Mouse (Mus musculus) thymus, postnatal 0 days (tissue): ENCODE results near the gene C1qa. TPM values are rescaled to one million over a fixed set of nuclear protein-coding genes. Genes with fewer than 3 reads are reported as not detected.
A peak's percentile ranks its signal among the peaks of the same experiment; 100 is the strongest.

Source experiments
- DNase-seq: peaks from one replicate; pipeline ENCODE4 v3.0.0-alpha.2; 2015; ENCODE audit warnings: low spot score
- polyA plus RNA-seq: library from polyadenylated mRNA; unstranded; fragments of >200 nt; fragmentation: Nextera tagmentation; extraction: Ambion mirVana; gene quantifications from 2 replicates; pipeline ENCODE4 v1.2.1, GENCODE M21; 2015

The C1qa gene
- polyA plus RNA-seq: 98.7 and 110 TPM in 2 replicates

DNA sequence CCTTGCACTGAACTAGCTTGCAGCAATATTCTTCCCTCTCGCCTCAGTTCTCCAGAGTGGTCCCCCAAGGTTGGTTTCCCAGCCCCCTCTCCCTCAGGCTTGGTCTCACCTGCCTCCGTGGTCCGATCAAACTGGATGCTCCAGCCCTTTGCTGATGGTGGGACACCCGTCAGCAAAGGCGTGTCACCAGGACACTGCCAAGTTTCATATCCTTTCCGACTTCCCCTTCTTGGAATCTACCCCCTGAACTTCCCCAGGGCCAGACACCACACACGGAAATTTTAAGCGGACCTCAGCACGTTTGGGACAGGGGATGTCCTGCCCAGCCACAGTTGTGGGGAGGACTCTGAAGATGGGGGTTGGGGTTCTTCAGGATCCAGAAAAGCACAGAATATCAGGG, at the start of gene C1qa:
TSS of gene C1qa (minus strand) at position 167 of the 400 bp plus-strand sequence.
- no peak for DNase-seq

DNA sequence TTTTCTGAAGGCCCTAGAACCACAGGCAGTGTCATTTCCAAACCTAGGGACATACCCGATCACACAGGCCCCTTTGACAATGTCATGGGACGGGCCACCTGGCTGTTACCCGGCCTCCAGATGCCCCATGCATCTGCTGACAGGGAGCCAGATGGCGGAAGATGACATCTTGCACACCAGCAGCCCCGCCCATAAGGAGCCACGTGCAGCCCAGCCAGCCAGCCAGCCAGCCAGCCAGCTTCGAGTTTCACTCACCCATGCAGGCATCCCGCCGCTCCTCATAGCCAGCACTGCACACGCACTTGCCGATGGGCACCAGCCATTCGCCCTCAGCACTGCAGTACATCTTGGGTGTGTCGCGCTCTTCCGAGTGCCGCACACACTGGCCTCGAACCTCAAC, 46.8 kb upstream of the C1qa start:
- no peak for DNase-seq

DNA sequence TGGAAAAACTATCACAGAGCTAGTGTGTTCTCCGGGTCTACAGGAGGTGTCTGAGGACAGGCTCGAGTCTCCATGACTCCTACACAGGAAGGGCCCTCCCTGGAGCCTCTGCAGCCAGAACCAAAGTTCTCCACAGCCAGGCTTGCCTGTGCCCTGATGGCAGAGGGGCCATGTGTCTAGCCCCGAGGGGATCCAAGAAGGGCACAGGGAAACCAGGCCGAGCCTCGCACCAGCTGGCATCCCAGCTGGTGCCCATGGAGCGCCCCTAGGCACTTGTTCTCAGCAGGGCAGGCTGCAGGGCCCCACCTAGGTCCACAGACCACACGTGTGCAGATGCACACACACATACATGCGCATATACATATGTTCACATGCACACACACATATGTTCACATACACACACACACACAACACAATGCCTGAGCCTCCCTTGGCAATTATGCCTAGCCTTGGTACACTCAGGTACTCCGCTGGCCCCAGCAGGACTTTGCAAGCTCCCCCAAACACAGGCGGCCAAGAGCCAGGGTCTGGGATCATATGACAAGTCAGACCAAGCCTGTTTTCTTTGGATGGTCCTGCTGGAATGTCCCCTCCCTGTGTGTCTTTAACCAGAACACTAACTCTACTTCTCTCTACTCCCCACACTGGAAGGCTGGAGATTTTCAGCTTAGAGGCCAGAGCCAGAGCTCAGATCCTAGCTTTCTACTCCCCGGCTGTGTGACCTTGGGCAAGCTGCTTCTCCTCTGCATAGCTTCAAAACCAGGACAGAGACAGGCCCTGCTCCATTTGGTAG, 46.2 kb upstream of the C1qa start:
- no peak for DNase-seq

DNA sequence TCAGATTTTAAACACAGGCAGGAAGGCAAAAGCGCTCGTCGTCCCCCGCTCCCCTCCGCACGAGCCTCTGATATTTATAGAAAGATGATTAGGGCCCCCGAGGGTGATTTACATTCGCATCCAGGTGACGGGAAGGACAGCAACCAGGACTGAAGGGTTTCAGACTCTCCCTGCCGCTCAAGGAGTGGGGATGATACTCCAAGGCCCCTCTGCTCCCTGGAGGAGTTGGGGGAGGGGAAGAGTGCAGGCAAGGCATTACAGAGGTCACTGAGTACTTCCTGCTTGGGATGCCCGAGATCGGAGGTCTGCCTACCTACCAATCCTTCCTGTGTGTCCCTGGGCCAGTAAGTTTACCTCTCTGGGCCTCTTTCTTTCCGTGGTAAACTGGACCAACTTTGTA, 44.6 kb upstream of the C1qa start:
- no peak for DNase-seq

DNA sequence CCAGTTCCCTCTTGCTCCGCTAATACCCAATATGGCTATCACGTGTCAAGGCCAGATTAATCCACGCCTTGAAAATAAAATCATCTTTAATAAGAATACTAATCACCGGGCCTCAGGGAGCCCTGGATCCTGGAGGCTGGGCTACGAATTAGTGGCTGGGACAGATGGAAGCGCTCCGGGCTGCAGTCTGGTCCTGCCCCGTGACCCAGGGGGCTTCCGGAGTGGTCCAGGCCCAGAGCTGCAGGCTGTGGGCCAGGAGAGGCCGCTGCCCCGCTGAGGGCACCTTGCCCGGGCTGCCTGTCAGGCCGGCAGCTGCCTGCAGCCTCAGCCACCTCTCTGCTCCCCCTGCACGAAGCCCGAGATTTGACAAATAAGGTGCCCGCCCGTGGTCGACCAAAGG, 44.2 kb upstream of the C1qa start:
- no peak for DNase-seq

DNA sequence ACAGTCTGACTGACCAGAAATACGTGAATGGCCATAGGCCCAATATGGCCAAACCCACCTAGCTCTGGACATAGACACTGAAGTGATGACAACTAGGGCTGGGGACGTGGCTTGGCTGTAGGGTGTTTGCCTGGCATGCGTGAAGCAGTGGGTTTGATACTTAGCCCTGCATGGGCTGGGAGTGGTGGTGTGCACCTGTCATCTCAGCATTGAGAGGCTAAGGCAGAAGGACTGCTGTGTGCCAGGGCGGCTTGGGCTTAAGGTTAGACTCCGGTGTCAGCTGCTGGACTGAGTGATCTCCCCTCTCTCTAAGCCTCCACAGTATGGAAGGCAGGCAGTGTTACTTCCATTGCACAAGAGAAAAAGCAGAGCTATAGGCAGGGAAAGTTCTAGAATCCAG, 39.3 kb upstream of the C1qa start:
- no peak for DNase-seq

DNA sequence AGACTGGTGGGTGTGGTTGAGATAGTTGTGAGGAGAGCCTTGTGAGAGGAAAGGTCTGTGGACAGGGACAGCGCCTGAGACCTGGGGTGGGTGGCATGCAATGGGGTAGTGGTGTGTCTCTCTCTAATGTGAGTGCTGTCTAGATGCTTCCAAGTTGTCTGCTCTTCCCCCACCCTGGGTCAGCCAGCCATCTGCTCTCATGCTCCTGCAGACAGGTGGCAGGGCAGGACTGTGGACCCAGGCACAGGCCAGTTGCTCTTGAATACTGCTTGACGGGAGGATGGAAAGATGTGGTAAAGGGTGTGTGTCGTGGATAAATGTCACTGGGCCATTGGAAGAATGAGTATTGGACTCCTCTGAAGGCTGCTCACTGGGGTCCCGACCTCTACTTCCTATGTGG, 38.7 kb upstream of the C1qa start:
- no peak for DNase-seq

DNA sequence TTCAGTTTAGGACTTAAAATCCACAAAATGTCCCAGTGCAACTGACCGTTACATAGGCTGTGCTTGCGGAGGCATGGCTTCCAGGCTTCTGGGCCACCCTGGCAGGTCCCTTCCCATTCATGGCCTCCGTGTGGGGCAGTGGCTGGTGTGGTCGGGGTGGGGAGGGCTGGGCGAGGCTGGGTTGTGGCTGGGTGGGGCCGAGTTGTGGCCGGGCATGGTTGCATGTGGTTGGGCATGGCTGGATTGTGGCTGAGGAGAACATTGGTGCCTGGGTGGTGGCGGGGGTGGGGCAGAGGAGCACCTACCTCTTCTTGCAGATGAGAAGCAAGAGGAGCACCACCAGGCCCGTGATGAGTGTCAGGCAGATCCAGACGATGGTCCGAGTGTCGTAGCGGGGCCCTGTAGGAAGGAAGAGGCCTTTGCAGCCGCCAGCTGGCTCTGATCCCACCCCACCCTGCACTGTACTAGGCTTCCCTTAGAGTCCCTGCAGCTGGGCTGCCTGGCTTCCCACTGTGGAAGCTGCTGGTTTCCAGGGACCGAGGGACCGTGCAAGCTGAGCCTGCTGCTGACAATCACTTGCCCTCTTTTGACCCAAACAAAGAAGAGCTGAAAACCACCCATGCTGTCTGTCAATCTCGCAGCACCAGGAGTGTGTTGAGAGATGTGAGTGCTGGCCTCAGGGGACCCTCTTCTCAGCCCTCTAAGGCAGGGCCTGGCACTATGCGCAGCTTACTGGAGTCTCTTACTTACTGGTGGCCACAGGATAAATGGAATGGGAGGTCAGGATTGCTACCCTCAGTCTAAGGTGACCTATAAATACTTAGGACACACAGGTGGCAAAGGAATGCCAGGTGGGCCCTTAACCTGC, 36.4 kb upstream of the C1qa start:
- DNase-seq: no peak

DNA sequence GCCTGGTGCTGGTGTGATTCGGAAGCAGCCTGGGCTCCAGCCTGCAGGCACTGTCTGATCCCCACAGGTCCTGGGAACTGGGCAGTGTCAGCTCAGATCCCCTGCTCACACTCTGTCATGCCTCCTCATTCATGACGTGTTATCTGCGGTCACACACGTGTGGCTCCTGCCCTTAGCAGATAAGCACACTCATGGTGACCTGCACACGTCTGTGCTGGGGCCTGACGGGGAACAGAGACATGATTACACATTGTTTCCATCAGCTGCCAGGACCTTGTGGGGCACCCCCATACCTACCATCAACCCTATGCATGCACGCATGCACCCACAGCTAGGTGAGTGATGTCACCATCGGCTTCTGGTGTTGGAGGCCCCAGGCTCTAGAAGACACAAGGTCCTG, 31.9 kb upstream of the C1qa start:
- DNase-seq: no peak

DNA sequence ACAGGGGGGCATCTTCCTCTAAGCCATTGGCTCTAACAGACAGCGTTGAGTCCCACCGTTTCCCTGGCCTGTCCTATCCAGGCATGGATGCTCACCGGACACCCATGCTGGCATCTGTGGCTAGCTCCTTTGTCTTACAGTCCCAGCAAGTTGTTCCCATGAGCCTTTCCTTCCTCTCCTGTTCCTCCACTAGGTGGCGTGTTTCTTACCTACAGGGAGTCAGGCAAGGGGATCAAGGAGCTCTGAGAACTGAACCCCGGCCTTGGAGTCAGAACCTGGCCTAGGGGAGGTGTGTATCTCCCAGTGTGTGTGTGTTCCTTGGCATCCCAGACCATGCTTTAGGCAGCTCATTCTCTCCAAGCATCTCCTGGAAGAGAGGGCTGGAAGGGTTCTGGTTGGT, 30.3 kb upstream of the C1qa start:
- DNase-seq: peak; percentile 42

DNA sequence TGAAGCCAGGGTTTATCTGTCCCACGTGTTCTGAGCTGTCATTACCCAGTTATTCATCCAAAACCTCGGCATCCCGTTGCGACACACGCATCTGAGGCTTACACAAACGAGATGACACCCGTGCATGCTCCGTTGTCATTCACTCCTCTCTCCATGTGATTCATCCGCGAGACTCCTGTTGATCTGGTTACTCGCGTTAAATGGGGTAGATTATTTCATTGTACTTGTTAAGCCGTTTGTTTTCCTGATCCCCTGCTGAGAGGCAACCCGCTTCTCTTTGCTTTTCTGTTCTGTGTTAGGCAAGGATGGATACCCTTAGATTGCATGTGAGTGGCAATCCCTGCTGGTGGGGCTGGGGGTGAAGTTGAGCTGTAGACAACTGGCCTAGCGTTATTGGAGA, 27.2 kb upstream of the C1qa start:
- DNase-seq: no peak

DNA sequence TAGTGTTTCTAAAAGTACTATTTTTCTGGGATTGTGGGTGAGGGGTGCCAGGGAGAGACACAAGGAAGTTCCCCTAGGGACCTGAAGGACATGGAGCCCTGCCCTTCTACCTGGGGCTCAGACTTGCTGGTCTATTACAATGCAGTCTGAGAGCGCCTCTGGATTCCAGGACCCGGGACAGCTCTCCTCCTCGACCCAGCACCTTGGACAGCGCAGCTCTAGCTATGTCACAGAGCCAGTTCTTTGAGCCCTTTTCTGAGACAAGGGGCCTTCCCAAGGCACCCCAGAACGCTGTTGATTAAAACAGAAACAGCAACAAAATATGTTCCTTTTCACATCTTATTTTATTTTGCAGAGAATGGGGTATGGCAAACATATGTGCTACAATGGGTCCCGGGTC, 25.9 kb upstream of the C1qa start:
- peak; percentile 65 for DNase-seq

DNA sequence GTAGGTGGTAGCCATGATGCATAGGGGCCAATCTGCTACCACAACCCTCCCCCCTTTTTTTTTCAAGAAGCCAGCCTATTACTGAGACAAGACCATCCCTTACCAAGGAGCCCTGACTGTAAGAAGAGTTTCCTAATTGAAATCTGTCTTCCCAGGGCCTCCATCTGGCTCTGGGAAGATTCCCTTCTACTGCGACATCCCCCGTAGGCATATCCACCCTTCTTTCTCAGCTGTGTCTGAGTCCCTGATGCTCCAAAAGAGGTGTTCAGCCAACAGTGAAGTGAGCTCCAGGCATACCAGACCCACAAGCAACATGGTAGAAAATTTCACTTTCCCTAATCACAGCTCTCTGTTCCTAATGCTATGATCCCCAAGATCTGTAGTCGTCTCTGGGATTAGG, 20.9 kb upstream of the C1qa start:
- DNase-seq: no peak

DNA sequence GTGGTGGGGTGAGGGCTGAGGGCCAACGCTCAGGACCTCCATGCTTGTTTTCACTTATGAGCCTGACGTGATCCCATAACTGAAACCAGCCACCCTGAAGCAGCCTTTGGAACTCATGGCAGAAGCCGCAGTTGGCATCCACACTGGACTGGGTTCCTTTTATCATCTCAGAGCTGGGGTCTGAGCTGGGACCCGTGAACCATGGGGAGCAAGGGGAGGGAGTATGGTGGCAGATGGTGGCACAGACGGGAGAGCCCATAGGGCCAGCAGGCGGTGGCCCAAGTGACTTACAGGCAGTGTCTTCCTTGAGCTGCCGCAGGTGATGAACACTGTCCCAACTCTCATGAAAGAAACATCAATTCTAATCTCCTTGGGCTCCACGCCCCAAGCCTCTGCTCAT, 20.2 kb upstream of the C1qa start:
- DNase-seq: no peak

DNA sequence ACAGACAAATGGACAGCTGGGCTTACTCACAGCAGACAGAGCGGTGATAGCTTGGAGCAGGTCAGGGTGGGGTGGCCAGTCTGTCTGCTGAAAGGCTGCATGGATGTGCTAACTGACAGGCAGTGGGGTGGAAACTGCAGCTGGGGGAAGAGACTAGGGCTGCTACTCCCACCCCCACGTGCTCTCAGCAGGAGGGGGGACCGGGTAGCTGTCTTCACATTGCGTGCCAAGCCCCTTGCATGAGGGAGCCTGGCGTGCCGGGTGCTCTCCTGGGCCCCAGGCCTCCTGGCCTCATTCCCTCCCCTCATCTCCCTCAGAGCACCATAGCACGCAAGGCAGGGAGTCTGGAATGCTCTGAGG, 18.5 kb upstream of the C1qa start:
- DNase-seq: no peak

DNA sequence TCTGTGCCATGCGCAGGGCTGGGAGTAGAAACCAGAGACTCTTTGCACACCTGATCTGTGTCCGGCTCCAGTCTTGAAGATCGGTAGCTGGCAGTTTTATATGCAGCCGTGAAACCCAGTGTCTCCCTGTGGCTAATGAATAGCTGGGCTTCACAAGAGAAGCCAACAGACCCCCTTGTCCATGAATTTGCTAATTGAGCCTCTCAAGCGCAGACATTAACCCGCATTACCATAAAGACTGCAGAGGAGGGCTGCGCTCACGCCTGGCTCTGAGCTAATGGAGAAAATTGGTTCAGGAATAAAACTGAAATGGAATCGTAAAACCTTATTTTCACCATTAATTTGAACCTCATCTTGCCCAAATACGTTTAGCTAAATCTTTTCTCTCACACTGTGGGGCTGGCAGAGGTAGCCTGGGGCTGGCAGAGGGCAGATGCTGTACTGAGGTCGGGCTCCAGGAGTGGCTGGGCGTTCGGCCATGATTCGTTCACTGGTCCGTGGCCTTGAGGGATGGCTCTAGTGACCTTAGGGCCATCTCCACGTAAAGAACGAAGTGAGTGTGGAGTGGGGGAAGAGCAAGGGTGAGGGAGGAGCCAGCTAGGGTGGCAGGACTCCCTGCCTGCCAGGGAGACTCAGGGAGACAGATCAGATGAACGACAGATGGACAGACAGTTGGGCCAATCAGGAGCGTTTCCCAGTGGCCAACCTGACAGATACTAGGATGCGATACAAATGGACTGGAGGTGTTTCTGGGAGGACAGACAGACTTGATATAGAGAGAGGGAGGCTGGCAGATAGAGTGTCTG, 18.0 kb upstream of the C1qa start:
- DNase-seq: no peak

DNA sequence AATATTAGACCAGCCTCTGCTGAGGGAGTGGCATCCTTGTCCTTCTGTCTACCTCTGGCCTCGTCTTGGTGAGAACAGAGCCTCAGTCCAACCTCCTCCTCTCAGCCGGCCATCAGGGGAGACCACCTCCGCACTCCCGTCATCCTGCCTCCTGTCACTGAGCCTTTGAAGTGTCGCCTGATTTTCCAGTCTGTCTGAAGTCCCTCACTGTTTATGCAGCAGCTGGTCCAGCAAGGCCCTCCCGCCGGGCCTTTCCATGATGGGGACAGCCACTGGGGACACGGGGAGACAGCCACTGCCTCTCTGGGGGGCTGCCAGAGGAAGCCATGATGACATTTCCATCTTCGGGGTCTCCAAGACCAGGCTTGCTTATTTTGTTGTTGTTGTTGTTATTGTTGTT, 14.2 kb upstream of the C1qa start:
- no peak for DNase-seq

DNA sequence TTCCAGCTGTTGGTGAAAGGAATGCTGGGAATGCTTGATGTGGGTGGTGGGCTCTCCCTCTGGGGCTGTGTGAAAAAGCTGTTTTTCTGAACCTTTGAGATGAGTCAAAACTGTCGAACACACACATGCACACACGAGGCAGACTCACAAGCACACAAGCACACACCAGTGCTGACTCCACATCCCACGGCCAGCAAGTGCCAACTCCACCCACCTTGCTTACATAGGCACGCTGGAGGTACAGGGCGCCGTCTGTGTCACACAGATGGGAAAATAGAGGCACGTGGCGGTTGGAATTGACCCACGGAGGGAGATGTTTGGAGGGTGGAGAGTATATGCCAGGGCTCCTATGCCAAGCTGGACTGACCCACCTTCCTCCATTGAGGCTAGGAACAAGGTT, 13.2 kb upstream of the C1qa start:
- no peak for DNase-seq

DNA sequence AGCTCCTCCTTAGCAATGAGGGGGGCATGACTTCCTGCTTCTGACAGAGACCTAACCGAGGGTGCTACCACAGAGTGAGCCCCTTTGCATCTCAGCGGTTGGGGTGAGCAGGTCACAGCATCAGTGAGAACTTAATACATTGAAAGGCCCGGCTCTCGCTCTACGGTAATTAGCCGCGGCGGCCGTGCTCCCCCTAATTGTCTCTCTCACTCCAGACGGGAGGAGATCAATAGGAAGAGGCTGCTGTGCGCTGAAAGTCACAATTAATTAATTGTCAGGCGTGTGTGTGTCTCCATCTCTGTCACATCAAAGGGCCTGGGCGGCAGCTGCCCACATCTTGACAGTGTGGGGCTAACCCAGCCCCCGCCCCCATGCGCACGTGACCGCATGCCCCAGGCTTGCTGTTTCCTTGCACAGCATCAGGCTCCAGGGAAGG, 12.6 kb upstream of the C1qa start:
- DNase-seq: no peak

DNA sequence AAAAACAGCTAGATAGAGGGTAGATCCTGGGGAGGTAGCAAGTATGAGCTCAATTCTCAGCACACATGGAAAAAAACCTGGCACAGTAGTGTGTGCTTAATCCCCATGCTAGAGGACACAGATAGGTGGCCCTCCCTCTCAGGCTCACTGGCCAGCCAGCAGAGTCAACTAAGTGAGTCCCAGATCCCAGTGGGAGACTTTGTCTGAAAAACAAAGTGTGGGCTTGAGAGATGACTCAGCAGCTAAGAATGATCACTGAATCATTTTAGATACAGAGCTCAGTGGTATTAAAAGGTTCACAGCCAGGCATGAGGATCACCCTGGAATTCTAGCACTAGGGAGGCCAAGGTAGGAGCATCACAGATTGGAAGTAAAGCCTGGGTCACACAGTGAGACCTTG, 9.2 kb upstream of the C1qa start:
- no peak for DNase-seq

DNA sequence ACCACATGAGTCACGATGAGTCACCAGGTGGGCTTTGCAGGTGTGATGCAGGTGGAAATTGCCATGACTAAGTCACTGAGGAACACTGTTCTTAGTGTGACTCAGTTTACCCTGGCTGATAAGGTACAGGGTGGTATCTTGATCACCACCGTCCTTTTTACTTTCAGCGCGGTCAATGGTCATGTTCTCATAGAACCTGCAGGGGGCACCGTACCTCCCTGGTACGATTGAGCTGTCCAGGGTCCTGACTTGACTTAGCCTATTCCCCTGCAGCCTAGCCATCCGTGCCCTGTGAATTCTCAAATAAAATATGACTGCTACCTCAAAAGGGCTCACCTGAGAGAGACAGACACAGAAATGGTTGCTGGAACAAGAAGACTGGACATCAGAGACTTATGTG, 8.4 kb upstream of the C1qa start:
- peak; percentile 66 for DNase-seq
